Mouse (Mus musculus) left cerebral cortex, adult 2 months (tissue): ENCODE data around the gene Sclt1. TPM values are rescaled to one million over a fixed set of nuclear protein-coding genes. Genes with fewer than 3 reads are reported as not detected.
A peak's percentile ranks its signal among the peaks of the same experiment; 100 is the strongest.

ENCODE experiments used
- DNase-seq, 2 experiments: peaks; one replicate each; pipeline ENCODE4 v3.0.0; 2021 to 2022; ENCODE audit warnings: low spot score in 2 of 2, mixed read lengths in 1 of 2; ENCODE audit errors: extremely low spot score in 1 of 2
- H3K27ac ChIP-seq: fragments of 200-600 bp; 2 replicates; pipeline ENCODE4 v1.8.1; 2022
- H3K4me3 ChIP-seq: fragments of 200-600 bp; 2 replicates; pipeline ENCODE4 v1.8.1; 2022
- CTCF ChIP-seq: fragments of 200-600 bp; IDR thresholded peaks from 2 replicates; pipeline ENCODE4 v1.8.1; 2022; ENCODE audit warnings: antibody characterized with exemption, mild to moderate bottlenecking, moderate library complexity
- intact Hi-C: fragments of 180-260 bp; cut with DNase I; formaldehyde crosslinking; loops from one replicate; pipeline ENCODE4 v1.15.1; 2025
- total RNA-seq, 2 experiments: library from RNA; stranded (reverse); gene quantifications; 2 replicates each; pipeline ENCODE4 v1.2.3; 2021

The Sclt1 gene
- total RNA-seq, 2 experiments from 2014 or later: 19.7 to 20.3 TPM

DNA sequence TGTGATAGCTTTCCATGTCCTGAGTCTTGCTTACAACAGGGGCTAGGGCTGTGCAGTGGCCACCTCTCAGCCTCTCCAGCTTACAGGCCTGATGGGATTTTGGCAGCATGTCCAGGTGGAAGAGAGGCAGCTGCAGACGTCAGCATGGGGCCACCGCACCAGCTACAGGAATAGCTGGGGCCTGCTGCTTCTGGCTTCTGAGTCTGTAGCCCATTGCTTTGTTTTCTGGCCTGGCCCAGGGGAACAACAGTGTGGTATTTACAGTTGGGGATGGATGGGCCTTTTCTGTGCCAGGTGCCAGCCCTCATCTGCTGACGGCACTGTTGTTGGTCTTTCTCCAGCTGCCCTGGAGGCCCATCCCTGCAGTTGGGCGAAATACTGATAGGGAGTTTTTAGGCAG is 158.7 kb downstream of the Sclt1 start:
- DNase-seq: no peak
- intact Hi-C loops: no loop called here
- no peak for TF ChIP-seq CTCF
- Histone ChIP-seq H3K27ac (no peak overlapping the region), H3K4me3 (no peak overlapping the region)

GRCm38 (mm10) chr3:41583092-41583491 is 159.2 kb downstream of the Sclt1 start:
- no peak overlapping the region for H3K27ac ChIP-seq
- H3K4me3 ChIP-seq: no peak overlapping the region
- no peak for TF ChIP-seq CTCF
- no peak for DNase-seq
- intact Hi-C loops: no loop called here

DNA sequence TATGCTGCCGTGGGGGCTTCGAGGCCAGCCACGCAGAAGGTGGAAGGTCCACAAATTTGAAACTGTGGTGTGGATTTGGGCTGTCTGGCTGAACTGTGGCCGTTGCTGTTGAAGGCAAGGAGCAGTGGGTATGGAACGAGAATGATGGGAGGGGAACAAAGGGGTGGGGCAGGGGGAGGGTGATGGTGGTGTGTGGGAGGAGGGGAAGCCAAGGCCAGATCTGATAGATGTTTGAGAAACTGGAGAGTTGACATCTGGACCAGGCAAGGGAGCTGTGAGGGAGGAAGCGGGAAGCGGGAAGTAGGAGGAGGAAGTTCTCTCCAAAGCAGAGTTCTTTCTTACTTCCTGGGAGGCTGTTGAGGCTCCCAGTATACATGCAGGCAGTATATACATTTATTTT is 160.1 kb downstream of the Sclt1 start:
- DNase-seq: no peak
- intact Hi-C loops: no loop called here

GRCm38 (mm10) chr3:41581436-41581835 is 160.9 kb downstream of the Sclt1 start:
- no peak for DNase-seq
- intact Hi-C loops: no loop called here
- Histone ChIP-seq H3K4me3 (no peak overlapping the region), H3K27ac (peak overlapping the region; percentile 56)
- no peak for TF ChIP-seq CTCF

More for the DNA sequence above, 160.1 kb downstream of the Sclt1 start:
- H3K4me3 ChIP-seq: no peak overlapping the region
- H3K27ac ChIP-seq: no peak overlapping the region
- no peak for TF ChIP-seq CTCF

GRCm38 (mm10) chr3:41580401-41581323 is 161.7 kb downstream of the Sclt1 start:
- no peak for DNase-seq
- intact Hi-C loops: no loop called here
- Histone ChIP-seq H3K27ac (peak overlapping the region; percentile 56), H3K4me3 (no peak overlapping the region)
- TF ChIP-seq CTCF: no peak

DNA sequence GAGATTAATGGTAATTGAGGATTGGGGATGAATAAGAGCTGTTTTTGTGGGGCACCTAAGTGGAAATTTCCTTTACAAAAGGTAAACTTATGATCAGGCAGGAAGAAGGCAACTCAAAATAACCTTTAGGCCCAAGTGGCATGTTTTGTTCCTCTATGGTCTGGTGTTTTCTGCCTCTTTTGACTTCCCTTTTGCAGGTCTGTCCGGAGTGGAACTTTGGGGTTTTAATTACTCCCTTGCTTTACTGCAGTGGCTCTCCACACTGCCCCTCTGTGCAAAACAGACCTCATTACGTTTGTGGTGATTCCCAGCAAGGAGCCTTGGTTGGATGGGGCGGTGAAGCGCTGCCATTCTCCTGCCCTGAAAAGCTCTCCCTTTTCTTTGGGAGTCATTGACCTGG is 162.4 kb downstream of the Sclt1 start:
- no peak overlapping the region; the same call in 1 of the 2 replicates for H3K27ac ChIP-seq
- DNase-seq: no peak
- no peak overlapping the region for H3K4me3 ChIP-seq
- intact Hi-C loops: no loop called here
- TF ChIP-seq CTCF: no peak

DNA sequence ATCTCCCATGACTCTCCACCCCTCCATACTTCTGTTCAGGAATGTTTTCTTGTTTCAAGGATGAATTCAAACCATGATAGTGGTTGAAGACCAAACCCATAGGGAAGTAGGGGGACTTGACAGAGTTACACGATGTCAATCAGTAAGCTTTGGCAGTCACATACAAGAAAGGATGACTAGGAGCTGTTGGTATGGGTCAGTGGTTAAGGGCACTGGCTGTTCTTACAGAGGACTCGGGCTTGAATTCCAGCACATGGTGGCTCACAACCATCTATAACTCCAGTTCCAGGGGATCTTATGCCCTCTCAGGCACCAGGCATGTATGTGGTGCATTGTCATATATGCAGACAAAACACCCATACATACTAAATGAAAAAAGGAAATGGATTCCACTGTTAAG is 165.1 kb downstream of the Sclt1 start:
- H3K4me3 ChIP-seq: no peak overlapping the region
- TF ChIP-seq CTCF: no peak
- H3K27ac ChIP-seq: no peak overlapping the region
- no peak for DNase-seq
- intact Hi-C loops: no loop called here

Other genes with a start within 250 kb of the Sclt1 start
- gene Jade1, start 186.8 kb downstream of the Sclt1 start, total RNA-seq: 10 to 100 TPM; 40.5 to 44.7 TPM
- gene D3Ertd751e, start 97 bp upstream of the Sclt1 start, total RNA-seq: 1 to 10 TPM; 9.5 TPM